Mouse (Mus musculus): ENCODE results near the gene Smg6. TPM values are rescaled to one million over a fixed set of nuclear protein-coding genes. Genes with fewer than 3 reads are reported as not detected.
A peak's percentile ranks its signal among the peaks of the same experiment; 100 is the strongest.

Gene Smg6
- polyA plus RNA-seq, 1 experiment from 2014 or later, result 15.9 TPM

DNA sequence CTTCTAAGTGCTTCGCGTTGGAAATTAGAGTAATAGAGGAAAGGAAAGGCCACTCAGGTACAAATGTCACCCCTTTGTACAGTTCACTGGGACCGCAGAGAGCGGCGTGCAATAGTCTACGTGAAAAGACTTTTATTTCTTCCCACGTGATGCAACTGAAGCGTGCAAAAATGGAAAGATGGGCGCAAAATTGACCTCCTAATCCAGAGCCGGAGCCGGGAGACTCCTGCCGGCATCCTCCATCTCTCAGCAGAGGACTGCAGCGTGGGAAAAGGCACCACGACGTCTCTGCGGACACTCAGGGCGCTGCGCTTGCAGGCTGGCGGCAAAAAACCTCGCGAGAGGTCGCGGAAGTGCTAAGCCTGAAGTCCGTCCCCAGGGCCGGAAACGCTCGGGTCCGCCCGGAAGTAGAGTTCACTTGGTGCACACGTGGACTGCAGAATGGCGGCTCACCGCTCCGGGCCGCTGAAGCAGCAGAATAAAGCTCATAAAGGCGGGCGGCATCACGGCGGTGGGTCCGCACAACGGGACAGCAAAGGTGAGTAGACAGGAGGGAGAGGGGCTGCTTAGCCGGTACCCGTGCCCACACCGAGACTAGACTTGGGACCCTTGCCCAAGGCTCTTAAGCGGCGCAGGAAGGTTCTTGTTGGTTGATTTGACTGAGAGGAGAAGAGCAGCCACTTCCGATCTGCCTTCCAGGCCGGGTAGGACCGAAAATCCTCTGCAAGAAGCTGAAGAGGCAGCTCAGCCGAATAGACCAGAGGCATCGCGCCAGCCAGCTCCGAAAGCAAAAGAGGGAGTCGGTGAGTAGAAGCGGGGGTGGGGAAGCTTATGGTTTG is 27.7 kb upstream of the Smg6 start, which contains the start of gene Tsr1:
TSS of gene Tsr1 (plus strand) at position 394 of the 839 bp plus-strand sequence.
- H3K9ac ChIP-seq (replicated peaks; ENCODE audit: low read length), result peak within 1 kb of the TSS; percentile 89
- H3K4me3 ChIP-seq (replicated peaks; ENCODE audit: low read depth, low read length), result peak within 1 kb of the TSS; percentile 86
- under 1% methylated on average over 54 of the region's 54 CpGs for WGBS
- H3K27ac ChIP-seq (replicated peaks; ENCODE audit: low read depth, low read length), result peak within 1 kb of the TSS; percentile 93
- DNase-seq (peak; percentile 96), ATAC-seq (ENCODE audit: low FRiP score, low TSS enrichment) (peak; percentile 80)
- H3K4me1 ChIP-seq (ENCODE audit: control insufficient read depth, insufficient read depth, low read length), result peaks cover 13% of the 10 kb centered on the region; the same call in 1 of the 2 replicates
- H3K27me3 ChIP-seq (ENCODE audit: control insufficient read depth, insufficient read depth, low read length), result no peaks in the 10 kb centered on the region
- H3K9me3 ChIP-seq (ENCODE audit: control insufficient read depth, low read length), result no peaks in the 10 kb centered on the region
- peaks cover 36% of the 10 kb centered on the region for H3K36me3 ChIP-seq (ENCODE audit: control insufficient read depth, insufficient read depth, low read length)
- H3K4me2 ChIP-seq (ENCODE audit: low read length), result peak within 1 kb of the TSS; percentile 92

DNA sequence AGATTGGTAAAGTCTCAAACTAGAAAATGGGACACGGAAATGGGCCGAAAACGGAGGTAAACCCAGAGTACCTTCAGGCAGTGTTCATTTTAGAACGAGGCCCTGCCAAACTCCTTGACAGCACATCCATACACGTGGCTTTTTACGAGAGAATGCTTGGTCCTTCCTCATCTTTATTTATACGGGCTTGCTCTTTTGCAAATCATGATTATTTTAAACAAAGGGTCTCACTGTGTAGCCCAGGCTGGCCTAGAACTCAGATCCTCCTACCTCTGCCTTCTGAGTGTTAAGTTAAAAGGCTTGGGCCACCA is 27.2 kb upstream of the Smg6 start:
- Histone ChIP-seq H3K27ac (replicated peaks; ENCODE audit: low read depth, low read length) (peak overlapping the region; percentile 93; the same call in 1 of the 2 replicates), H3K27me3 (ENCODE audit: control insufficient read depth, insufficient read depth, low read length) (no peaks in the 10 kb centered on the region), H3K4me1 (ENCODE audit: control insufficient read depth, insufficient read depth, low read length) (peaks cover 13% of the 10 kb centered on the region; the same call in 1 of the 2 replicates), H3K4me3 (replicated peaks; ENCODE audit: low read depth, low read length) (peak overlapping the region; percentile 86), H3K36me3 (ENCODE audit: control insufficient read depth, insufficient read depth, low read length) (peaks cover 41% of the 10 kb centered on the region), H3K4me2 (ENCODE audit: low read length) (peak overlapping the region; percentile 92), H3K9ac (replicated peaks; ENCODE audit: low read length) (peak overlapping the region; percentile 89), H3K9me3 (ENCODE audit: control insufficient read depth, low read length) (no peaks in the 10 kb centered on the region)
- DNase-seq, result no peak
- no peak for ATAC-seq (ENCODE audit: low FRiP score, low TSS enrichment)
- WGBS, result 0% methylated on average over 7 of the region's 7 CpGs

DNA sequence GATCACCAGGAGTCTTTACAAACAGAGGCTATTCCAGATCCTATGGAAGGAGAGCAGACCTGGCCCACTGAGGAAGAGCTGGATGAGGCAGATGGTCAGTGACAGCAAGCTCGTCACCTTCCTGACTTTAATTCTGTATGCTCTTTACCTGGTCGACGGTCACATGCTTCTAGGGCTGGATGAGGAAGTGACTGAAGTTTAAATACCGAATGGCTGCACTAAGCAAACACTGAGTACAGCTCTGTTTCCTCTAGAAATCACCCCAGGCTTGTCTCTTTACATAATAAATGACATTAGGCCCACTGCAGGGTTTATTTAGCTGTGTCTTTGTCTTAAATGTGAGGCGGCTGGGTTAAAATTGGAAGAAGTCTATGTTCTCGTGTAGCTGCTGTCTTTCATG is 24.1 kb upstream of the Smg6 start:
- 94% methylated on average over 6 of the region's 6 CpGs for WGBS
- Histone ChIP-seq H3K27me3 (ENCODE audit: control insufficient read depth, insufficient read depth, low read length) (no peaks in the 10 kb centered on the region), H3K4me2 (ENCODE audit: low read length) (no peak overlapping the region), H3K4me1 (ENCODE audit: control insufficient read depth, insufficient read depth, low read length) (peaks cover 8% of the 10 kb centered on the region; the same call in 1 of the 2 replicates), H3K9ac (replicated peaks; ENCODE audit: low read length) (no peak overlapping the region), H3K4me3 (replicated peaks; ENCODE audit: low read depth, low read length) (no peak overlapping the region), H3K27ac (replicated peaks; ENCODE audit: low read depth, low read length) (no peak overlapping the region), H3K9me3 (ENCODE audit: control insufficient read depth, low read length) (no peaks in the 10 kb centered on the region), H3K36me3 (ENCODE audit: control insufficient read depth, insufficient read depth, low read length) (peaks cover 72% of the 10 kb centered on the region)
- no peak for ATAC-seq (ENCODE audit: low FRiP score, low TSS enrichment)
- DNase-seq, result no peak

DNA sequence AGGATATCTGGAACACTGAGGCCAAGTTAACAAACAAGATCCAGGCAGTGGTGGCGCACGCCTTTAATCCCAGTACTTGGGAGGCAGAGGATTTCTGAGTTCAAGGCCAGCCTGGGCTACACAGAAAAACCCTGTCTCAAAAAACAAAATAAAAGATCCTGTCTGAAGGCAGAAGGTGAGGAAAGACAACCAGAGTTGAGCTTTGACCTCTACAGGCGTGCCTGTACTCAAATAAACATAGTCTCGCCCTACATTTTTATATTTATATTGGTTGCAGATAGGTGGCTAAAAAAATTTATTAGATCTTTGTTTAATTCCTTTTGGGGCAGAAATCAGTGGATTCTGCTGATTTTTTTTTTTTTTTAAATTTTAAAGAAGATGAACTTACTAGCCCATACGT is 23.2 kb upstream of the Smg6 start:
- Histone ChIP-seq H3K27ac (replicated peaks; ENCODE audit: low read depth, low read length) (no peak overlapping the region), H3K4me1 (ENCODE audit: control insufficient read depth, insufficient read depth, low read length) (peaks cover 8% of the 10 kb centered on the region; the same call in 1 of the 2 replicates), H3K27me3 (ENCODE audit: control insufficient read depth, insufficient read depth, low read length) (no peaks in the 10 kb centered on the region), H3K4me3 (replicated peaks; ENCODE audit: low read depth, low read length) (no peak overlapping the region), H3K36me3 (ENCODE audit: control insufficient read depth, insufficient read depth, low read length) (peaks cover 81% of the 10 kb centered on the region), H3K4me2 (ENCODE audit: low read length) (no peak overlapping the region), H3K9ac (replicated peaks; ENCODE audit: low read length) (no peak overlapping the region), H3K9me3 (ENCODE audit: control insufficient read depth, low read length) (no peaks in the 10 kb centered on the region)
- ATAC-seq (ENCODE audit: low FRiP score, low TSS enrichment) (no peak), DNase-seq (no peak)
- WGBS, result 94% methylated on average over 5 of the region's 5 CpGs

DNA sequence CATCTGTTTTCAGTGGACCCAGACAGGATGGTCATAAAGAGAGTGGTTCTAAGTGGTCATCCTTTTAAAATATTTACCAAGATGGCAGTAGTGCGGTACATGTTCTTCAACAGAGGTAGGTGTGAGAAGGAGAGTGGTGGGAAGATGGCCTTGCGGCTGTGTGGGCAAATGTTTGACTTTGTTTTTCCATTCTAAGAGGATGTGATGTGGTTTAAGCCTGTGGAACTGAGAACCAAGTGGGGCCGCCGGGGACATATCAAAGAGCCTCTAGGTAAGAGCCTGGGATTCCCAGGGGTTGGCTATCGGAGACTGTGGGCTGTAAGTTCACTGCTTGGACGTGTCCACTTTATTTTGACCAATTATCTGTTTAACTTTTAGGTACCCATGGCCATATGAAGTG is 17.8 kb upstream of the Smg6 start:
- no peak for ATAC-seq (ENCODE audit: low FRiP score, low TSS enrichment)
- no peak for DNase-seq
- no peaks in the 10 kb centered on the region for H3K9me3 ChIP-seq (ENCODE audit: control insufficient read depth, low read length)
- peaks cover 78% of the 10 kb centered on the region for H3K36me3 ChIP-seq (ENCODE audit: control insufficient read depth, insufficient read depth, low read length)
- H3K27ac ChIP-seq (replicated peaks; ENCODE audit: low read depth, low read length), result no peak overlapping the region
- H3K9ac ChIP-seq (replicated peaks; ENCODE audit: low read length), result no peak overlapping the region
- H3K4me1 ChIP-seq (ENCODE audit: control insufficient read depth, insufficient read depth, low read length), result no peaks in the 10 kb centered on the region
- no peak overlapping the region for H3K4me3 ChIP-seq (replicated peaks; ENCODE audit: low read depth, low read length)
- no peaks in the 10 kb centered on the region for H3K27me3 ChIP-seq (ENCODE audit: control insufficient read depth, insufficient read depth, low read length)
- 96% methylated on average over 6 of the region's 6 CpGs for WGBS
- no peak overlapping the region for H3K4me2 ChIP-seq (ENCODE audit: low read length)

DNA sequence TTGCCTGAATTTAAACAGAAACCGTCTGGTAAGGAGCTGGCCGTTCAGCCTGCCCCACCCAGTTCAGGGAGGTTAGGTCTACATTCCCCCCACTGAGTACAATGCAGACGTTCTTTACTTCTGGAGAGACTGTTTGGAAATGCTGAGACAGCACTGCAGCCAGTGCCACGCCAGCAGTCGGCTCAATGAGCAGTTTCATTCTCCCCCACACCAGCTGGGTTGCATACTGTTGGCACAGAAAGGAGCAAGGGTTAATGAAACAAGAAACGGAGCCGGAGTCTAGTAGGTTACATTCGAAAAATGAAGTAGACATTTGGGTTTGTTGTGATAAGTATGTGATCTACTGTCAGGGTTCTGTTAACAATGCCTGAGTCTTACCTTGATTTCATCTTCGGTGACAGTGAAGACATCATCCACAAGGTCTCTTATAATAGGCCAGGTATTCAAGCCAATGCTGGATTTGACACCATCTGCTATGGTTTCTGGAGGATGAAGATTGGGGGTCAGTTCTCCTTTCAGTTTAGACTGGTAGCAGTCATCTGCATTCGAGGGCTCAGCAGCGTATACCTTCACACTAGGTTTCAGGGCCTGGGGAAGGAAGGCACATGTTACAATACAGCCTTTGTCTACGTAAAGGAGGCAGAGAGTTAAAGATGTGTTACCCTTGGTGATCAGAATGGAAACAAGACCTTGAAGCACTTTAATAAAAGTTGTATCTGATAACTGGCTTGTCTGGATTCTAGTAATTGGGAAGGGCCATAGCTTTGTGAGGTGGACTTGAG is 16.8 kb upstream of the Smg6 start:
- Histone ChIP-seq H3K4me2 (ENCODE audit: low read length) (no peak overlapping the region), H3K4me1 (ENCODE audit: control insufficient read depth, insufficient read depth, low read length) (no peaks in the 10 kb centered on the region), H3K27ac (replicated peaks; ENCODE audit: low read depth, low read length) (no peak overlapping the region), H3K4me3 (replicated peaks; ENCODE audit: low read depth, low read length) (no peak overlapping the region), H3K27me3 (ENCODE audit: control insufficient read depth, insufficient read depth, low read length) (no peaks in the 10 kb centered on the region), H3K9me3 (ENCODE audit: control insufficient read depth, low read length) (no peaks in the 10 kb centered on the region), H3K36me3 (ENCODE audit: control insufficient read depth, insufficient read depth, low read length) (peaks cover 68% of the 10 kb centered on the region), H3K9ac (replicated peaks; ENCODE audit: low read length) (no peak overlapping the region)
- ATAC-seq (ENCODE audit: low FRiP score, low TSS enrichment), result no peak
- 91% methylated on average over 12 of the region's 12 CpGs for WGBS
- no peak for DNase-seq

DNA sequence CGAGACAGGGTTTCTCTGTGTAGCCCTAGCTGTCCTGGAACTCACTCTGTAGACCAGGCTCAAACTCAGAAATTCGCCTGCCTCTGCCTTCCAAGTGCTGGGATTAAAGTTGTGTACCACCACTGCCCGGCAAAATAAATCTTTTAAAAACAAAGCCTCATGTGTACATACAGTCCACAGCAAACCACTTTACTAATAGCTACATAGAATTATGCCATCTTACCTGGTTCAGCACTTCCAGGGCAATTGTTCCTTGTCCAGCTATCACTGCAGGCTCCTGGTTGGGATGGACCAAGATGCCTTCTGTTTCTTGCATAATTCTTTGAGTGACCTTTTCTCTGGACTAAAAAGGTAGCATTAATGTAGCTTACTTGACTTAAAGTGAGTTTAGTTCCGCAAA is 15.6 kb upstream of the Smg6 start:
- Histone ChIP-seq H3K27me3 (ENCODE audit: control insufficient read depth, insufficient read depth, low read length) (no peaks in the 10 kb centered on the region), H3K4me2 (ENCODE audit: low read length) (no peak overlapping the region), H3K27ac (replicated peaks; ENCODE audit: low read depth, low read length) (no peak overlapping the region), H3K4me3 (replicated peaks; ENCODE audit: low read depth, low read length) (no peak overlapping the region), H3K36me3 (ENCODE audit: control insufficient read depth, insufficient read depth, low read length) (peaks cover 56% of the 10 kb centered on the region), H3K4me1 (ENCODE audit: control insufficient read depth, insufficient read depth, low read length) (no peaks in the 10 kb centered on the region), H3K9ac (replicated peaks; ENCODE audit: low read length) (no peak overlapping the region), H3K9me3 (ENCODE audit: control insufficient read depth, low read length) (no peaks in the 10 kb centered on the region)
- ATAC-seq (ENCODE audit: low FRiP score, low TSS enrichment) (no peak), DNase-seq (no peak)
- WGBS, result 94% methylated on average over 4 of the region's 4 CpGs

DNA sequence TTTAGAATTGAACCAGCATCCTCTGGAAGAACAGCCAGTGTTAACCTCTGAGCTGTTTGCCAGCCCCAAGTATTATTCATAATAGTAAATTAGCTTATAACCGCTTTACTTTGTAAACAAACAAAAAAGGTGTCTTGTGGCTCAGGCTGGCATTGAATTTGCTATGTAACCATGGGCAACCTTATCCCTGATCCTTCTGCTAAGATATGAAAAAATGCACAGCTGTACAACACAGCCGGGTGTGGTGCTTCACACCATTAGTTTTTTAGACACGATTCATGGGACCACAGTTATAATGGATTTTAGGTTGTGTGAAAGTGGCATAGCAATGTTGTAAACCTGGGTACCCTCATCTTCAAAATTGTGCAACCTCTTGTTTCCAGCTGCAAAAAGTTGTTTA is 13.1 kb upstream of the Smg6 start:
- ATAC-seq (ENCODE audit: low FRiP score, low TSS enrichment) (no peak), DNase-seq (no peak)
- Histone ChIP-seq H3K4me1 (ENCODE audit: control insufficient read depth, insufficient read depth, low read length) (no peaks in the 10 kb centered on the region), H3K9ac (replicated peaks; ENCODE audit: low read length) (no peak overlapping the region), H3K9me3 (ENCODE audit: control insufficient read depth, low read length) (no peaks in the 10 kb centered on the region), H3K4me3 (replicated peaks; ENCODE audit: low read depth, low read length) (no peak overlapping the region), H3K4me2 (ENCODE audit: low read length) (no peak overlapping the region), H3K27me3 (ENCODE audit: control insufficient read depth, insufficient read depth, low read length) (no peaks in the 10 kb centered on the region), H3K27ac (replicated peaks; ENCODE audit: low read depth, low read length) (no peak overlapping the region), H3K36me3 (ENCODE audit: control insufficient read depth, insufficient read depth, low read length) (peaks cover 35% of the 10 kb centered on the region)
- WGBS, result 88% methylated on average over 3 of the region's 3 CpGs
